Mouse (Mus musculus): ENCODE data around the gene Pax3. TPM values are rescaled to one million over a fixed set of nuclear protein-coding genes. Genes with fewer than 3 reads are reported as not detected.

Pax3 gene
- polyA plus RNA-seq, 1 experiment, result not detected

GRCm38 (mm10) chr1:78167577-78168286, 29.2 kb downstream of the Pax3 start:
- H3K27me3 ChIP-seq (ENCODE audit: control insufficient read depth), result peaks cover 7% of the 10 kb centered on the region; the same call in 1 of the 2 replicates
- TF ChIP-seq GATA1 (IDR thresholded peaks at IDR 0.05; ENCODE audit: low read length) (no peak), TAL1 (IDR thresholded peaks at IDR 0.05; ENCODE audit: low read length) (no peak)
- no peaks in the 10 kb centered on the region for H3K9me3 ChIP-seq (ENCODE audit: control insufficient read depth, low read length)
- H3K4me1 ChIP-seq (ENCODE audit: control insufficient read depth), result no peaks in the 10 kb centered on the region
- H3K36me3 ChIP-seq (ENCODE audit: control insufficient read depth), result no peaks in the 10 kb centered on the region
- H3K4me3 ChIP-seq (replicated peaks), result no peak overlapping the region

GRCm38 (mm10) chr1:78161745-78162144, 35.2 kb downstream of the Pax3 start:
- H3K4me1 ChIP-seq (ENCODE audit: control insufficient read depth), result no peaks in the 10 kb centered on the region
- no peaks in the 10 kb centered on the region for H3K36me3 ChIP-seq (ENCODE audit: control insufficient read depth)
- H3K4me3 ChIP-seq (replicated peaks), result no peak overlapping the region
- peaks cover 2% of the 10 kb centered on the region; the same call in 1 of the 2 replicates for H3K27me3 ChIP-seq (ENCODE audit: control insufficient read depth)
- TF ChIP-seq TAL1 (IDR thresholded peaks at IDR 0.05; ENCODE audit: low read length), result no peak
- no peak for TF ChIP-seq GATA1 (IDR thresholded peaks at IDR 0.05; ENCODE audit: low read length)
- no peaks in the 10 kb centered on the region for H3K9me3 ChIP-seq (ENCODE audit: control insufficient read depth, low read length)

- no peaks in the 10 kb centered on the region for H3K9me3 ChIP-seq (ENCODE audit: control insufficient read depth, low read length)
- H3K36me3 ChIP-seq (ENCODE audit: control insufficient read depth), result no peaks in the 10 kb centered on the region
- H3K4me3 ChIP-seq (replicated peaks), result no peak overlapping the region
- no peaks in the 10 kb centered on the region for H3K4me1 ChIP-seq (ENCODE audit: control insufficient read depth)
- H3K27me3 ChIP-seq (ENCODE audit: control insufficient read depth), result peaks cover 2% of the 10 kb centered on the region; the same call in 1 of the 2 replicates
- TF ChIP-seq TAL1 (IDR thresholded peaks at IDR 0.05; ENCODE audit: low read length) (no peak), GATA1 (IDR thresholded peaks at IDR 0.05; ENCODE audit: low read length) (no peak)
Measured at GRCm38 (mm10) chr1:78157930-78158329, 39.0 kb downstream of the Pax3 start.

GRCm38 (mm10) chr1:78155796-78156195, 41.1 kb downstream of the Pax3 start:
- H3K27me3 ChIP-seq (ENCODE audit: control insufficient read depth), result peaks cover 2% of the 10 kb centered on the region; the same call in 1 of the 2 replicates
- no peaks in the 10 kb centered on the region for H3K4me1 ChIP-seq (ENCODE audit: control insufficient read depth)
- no peak overlapping the region for H3K4me3 ChIP-seq (replicated peaks)
- no peaks in the 10 kb centered on the region for H3K9me3 ChIP-seq (ENCODE audit: control insufficient read depth, low read length)
- TF ChIP-seq GATA1 (IDR thresholded peaks at IDR 0.05; ENCODE audit: low read length), result no peak
- no peak for TF ChIP-seq TAL1 (IDR thresholded peaks at IDR 0.05; ENCODE audit: low read length)
- H3K36me3 ChIP-seq (ENCODE audit: control insufficient read depth), result no peaks in the 10 kb centered on the region

GRCm38 (mm10) chr1:78148011-78148623, 48.8 kb downstream of the Pax3 start:
- Histone ChIP-seq H3K27me3 (ENCODE audit: control insufficient read depth) (peaks cover 8% of the 10 kb centered on the region), H3K9me3 (ENCODE audit: control insufficient read depth, low read length) (no peaks in the 10 kb centered on the region), H3K4me3 (replicated peaks) (no peak overlapping the region), H3K4me1 (ENCODE audit: control insufficient read depth) (no peaks in the 10 kb centered on the region), H3K36me3 (ENCODE audit: control insufficient read depth) (no peaks in the 10 kb centered on the region)
- TF ChIP-seq TAL1 (IDR thresholded peaks at IDR 0.05; ENCODE audit: low read length) (no peak), GATA1 (IDR thresholded peaks at IDR 0.05; ENCODE audit: low read length) (no peak)

GRCm38 (mm10) chr1:78143403-78143802, 53.5 kb downstream of the Pax3 start:
- no peak overlapping the region for H3K4me3 ChIP-seq (replicated peaks)
- H3K36me3 ChIP-seq (ENCODE audit: control insufficient read depth), result no peaks in the 10 kb centered on the region
- TF ChIP-seq GATA1 (IDR thresholded peaks at IDR 0.05; ENCODE audit: low read length) (no peak), TAL1 (IDR thresholded peaks at IDR 0.05; ENCODE audit: low read length) (no peak)
- H3K27me3 ChIP-seq (ENCODE audit: control insufficient read depth), result peaks cover 47% of the 10 kb centered on the region
- no peaks in the 10 kb centered on the region for H3K4me1 ChIP-seq (ENCODE audit: control insufficient read depth)
- H3K9me3 ChIP-seq (ENCODE audit: control insufficient read depth, low read length), result no peaks in the 10 kb centered on the region

GRCm38 (mm10) chr1:78142912-78143311, 54.0 kb downstream of the Pax3 start:
- Histone ChIP-seq H3K4me3 (replicated peaks) (no peak overlapping the region), H3K36me3 (ENCODE audit: control insufficient read depth) (no peaks in the 10 kb centered on the region), H3K4me1 (ENCODE audit: control insufficient read depth) (no peaks in the 10 kb centered on the region), H3K27me3 (ENCODE audit: control insufficient read depth) (peaks cover 47% of the 10 kb centered on the region), H3K9me3 (ENCODE audit: control insufficient read depth, low read length) (no peaks in the 10 kb centered on the region)
- TF ChIP-seq TAL1 (IDR thresholded peaks at IDR 0.05; ENCODE audit: low read length) (no peak), GATA1 (IDR thresholded peaks at IDR 0.05; ENCODE audit: low read length) (no peak)

- no peaks in the 10 kb centered on the region for H3K36me3 ChIP-seq (ENCODE audit: control insufficient read depth)
- H3K9me3 ChIP-seq (ENCODE audit: control insufficient read depth, low read length), result no peaks in the 10 kb centered on the region
- H3K27me3 ChIP-seq (ENCODE audit: control insufficient read depth), result peaks cover 51% of the 10 kb centered on the region
- TF ChIP-seq TAL1 (IDR thresholded peaks at IDR 0.05; ENCODE audit: low read length) (no peak), GATA1 (IDR thresholded peaks at IDR 0.05; ENCODE audit: low read length) (no peak)
- no peaks in the 10 kb centered on the region for H3K4me1 ChIP-seq (ENCODE audit: control insufficient read depth)
- no peak overlapping the region for H3K4me3 ChIP-seq (replicated peaks)
Measured at GRCm38 (mm10) chr1:78141741-78142501, 55.0 kb downstream of the Pax3 start.

- TF ChIP-seq GATA1 (IDR thresholded peaks at IDR 0.05; ENCODE audit: low read length) (no peak), TAL1 (IDR thresholded peaks at IDR 0.05; ENCODE audit: low read length) (no peak)
- Histone ChIP-seq H3K4me3 (replicated peaks) (no peak overlapping the region), H3K9me3 (ENCODE audit: control insufficient read depth, low read length) (no peaks in the 10 kb centered on the region), H3K27me3 (ENCODE audit: control insufficient read depth) (peaks cover 47% of the 10 kb centered on the region), H3K4me1 (ENCODE audit: control insufficient read depth) (no peaks in the 10 kb centered on the region), H3K36me3 (ENCODE audit: control insufficient read depth) (no peaks in the 10 kb centered on the region)
Measured at GRCm38 (mm10) chr1:78141314-78141713, 55.6 kb downstream of the Pax3 start.
